Mouse (Mus musculus) heart, postnatal 4 days (tissue): Measurements from ENCODE around the gene Cox8a. TPM values are rescaled to one million over a fixed set of nuclear protein-coding genes. Genes with fewer than 3 reads are reported as not detected.

ENCODE experiments used
- DNase-seq: peaks from one replicate; pipeline ENCODE4 v3.0.0; 2021
- total RNA-seq, 2 experiments: library from RNA; stranded (reverse); gene quantifications; 2 replicates each; pipeline ENCODE4 v1.2.3; 2021

Cox8a gene
- 100 to 1,000 TPM; 836 to 917 TPM for total RNA-seq

GRCm38 (mm10) chr19:7217162-7217925 is at the start of gene Cox8a:
Cox8a (minus strand) TSS chr19:7217616.
- peak; percentile 96 for DNase-seq

GRCm38 (mm10) chr19:7266421-7266831 is 49.0 kb upstream of the Cox8a start:
- DNase-seq: no peak

GRCm38 (mm10) chr19:7265478-7266191 is 48.2 kb upstream of the Cox8a start:
- peak; percentile 37 for DNase-seq

GRCm38 (mm10) chr19:7264766-7265331 is 47.4 kb upstream of the Cox8a start:
- peak; percentile 77 for DNase-seq

- DNase-seq: peak; percentile 91
Observed at GRCm38 (mm10) chr19:7264088-7264765, 46.8 kb upstream of the Cox8a start.

- no peak for DNase-seq
Observed at GRCm38 (mm10) chr19:7262592-7262991, 45.2 kb upstream of the Cox8a start.

- no peak for DNase-seq
Observed at GRCm38 (mm10) chr19:7261964-7262363, 44.5 kb upstream of the Cox8a start.

GRCm38 (mm10) chr19:7261476-7261875 is 44.1 kb upstream of the Cox8a start:
- no peak for DNase-seq

GRCm38 (mm10) chr19:7257881-7258280 is 40.5 kb upstream of the Cox8a start:
- no peak for DNase-seq

GRCm38 (mm10) chr19:7246021-7246420 is 28.6 kb upstream of the Cox8a start:
- no peak for DNase-seq

GRCm38 (mm10) chr19:7240782-7241690 is 23.6 kb upstream of the Cox8a start, which contains the start of gene Naa40:
Naa40 (minus strand) TSS chr19:7241183.
- DNase-seq: peak; percentile 96

- DNase-seq: no peak
Observed at GRCm38 (mm10) chr19:7240291-7240690, 22.9 kb upstream of the Cox8a start.

GRCm38 (mm10) chr19:7239574-7239973 is 22.2 kb upstream of the Cox8a start:
- DNase-seq: no peak

- DNase-seq: no peak
Observed at GRCm38 (mm10) chr19:7236742-7237141, 19.3 kb upstream of the Cox8a start.

- DNase-seq: no peak
Observed at GRCm38 (mm10) chr19:7236011-7236410, 18.6 kb upstream of the Cox8a start.

- DNase-seq: no peak
Observed at GRCm38 (mm10) chr19:7235461-7235860, 18.0 kb upstream of the Cox8a start.

GRCm38 (mm10) chr19:7234537-7235221 is 17.3 kb upstream of the Cox8a start:
- peak; percentile 87 for DNase-seq

- DNase-seq: no peak
Observed at GRCm38 (mm10) chr19:7226511-7226914, 9.1 kb upstream of the Cox8a start.

- DNase-seq: no peak
Observed at GRCm38 (mm10) chr19:7225096-7225690, 7.8 kb upstream of the Cox8a start.

- DNase-seq: no peak
Observed at GRCm38 (mm10) chr19:7224253-7224652, 6.8 kb upstream of the Cox8a start.

GRCm38 (mm10) chr19:7223488-7223887 is 6.1 kb upstream of the Cox8a start:
- no peak for DNase-seq
